Mouse (Mus musculus) kidney, postnatal 36 days (tissue): ENCODE data around the gene 1700016C15Rik.

Source experiments
- DNase-seq, 2 experiments: peaks; one replicate each; pipeline ENCODE4 v3.0.0; 2021 to 2022; ENCODE audit warnings: mixed read lengths in 2 of 2

Gene 1700016C15Rik

GRCm38 (mm10) chr1:177797151-177797755, 67.6 kb downstream of the 1700016C15Rik start:
- no peak for DNase-seq
